Mouse (Mus musculus) hindbrain, embryonic 11.5 days (tissue): ENCODE measurements around the gene Zfp775. TPM values are rescaled to one million over a fixed set of nuclear protein-coding genes. Genes with fewer than 3 reads are reported as not detected.

Experiments
- ATAC-seq: fragments of 200-750 bp; cut with Nextera tagmentation; 2 replicates; pipeline ENCODE4 v1.8.0; 2017; ENCODE audit warnings: mild to moderate bottlenecking, moderate TSS enrichment, moderate library complexity; ENCODE audit not compliant: low FRiP score
- DNase-seq: peaks from one replicate; pipeline ENCODE4 v3.0.0-alpha.2; 2015; ENCODE audit warnings: low spot score
- H3K27ac ChIP-seq: fragments of 300-500 bp; sonication (generic); 2 replicates; pipeline ENCODE4 v1.5.1; 2014; ENCODE audit warnings: mild to moderate bottlenecking, low read depth, low read length
- H3K27me3 ChIP-seq: fragments of 300-500 bp; sonication (generic); 2 replicates; pipeline ENCODE4 v1.6.1; 2014; ENCODE audit warnings: mild to moderate bottlenecking, low read length, moderate library complexity, mixed read lengths; ENCODE audit not compliant: control insufficient read depth, insufficient read depth
- H3K36me3 ChIP-seq: fragments of 300-500 bp; sonication (generic); 2 replicates; pipeline ENCODE4 v1.6.1; 2014; ENCODE audit warnings: mild to moderate bottlenecking, low read length, moderate library complexity, mixed read lengths; ENCODE audit not compliant: control insufficient read depth, insufficient read depth
- H3K4me1 ChIP-seq: fragments of 300-500 bp; sonication (generic); replicated peaks from 2 replicates; pipeline ENCODE4 v1.6.1; 2014; ENCODE audit warnings: low read length, mixed read lengths; ENCODE audit not compliant: control insufficient read depth, insufficient read depth
- H3K4me2 ChIP-seq: fragments of 300-500 bp; sonication (generic); replicated peaks from 2 replicates; pipeline ENCODE4 v1.6.1; 2014; ENCODE audit warnings: mild to moderate bottlenecking, low read depth, low read length
- H3K4me3 ChIP-seq: fragments of 300-500 bp; sonication (generic); 2 replicates; pipeline ENCODE4 v1.5.1; 2014; ENCODE audit warnings: low read depth, low read length
- H3K9ac ChIP-seq: fragments of 300-500 bp; sonication (generic); 2 replicates; pipeline ENCODE4 v1.6.1; 2014; ENCODE audit warnings: low read depth, low read length
- H3K9me3 ChIP-seq: fragments of 300-500 bp; sonication (generic); 2 replicates; pipeline ENCODE4 v1.6.1; 2016; ENCODE audit warnings: low read length; ENCODE audit not compliant: control insufficient read depth
- WGBS: fragments of 180-500 bp; shearing (Covaris S2); extraction: QIAGEN DNeasy Blood & Tissue Kit; methylation state at CpG from one replicate; pipeline ENCODE4 v1.1.7; 2014; 5-methylcytosine and 5-hydroxymethylcytosine counted together
- polyA plus RNA-seq: library from polyadenylated mRNA; unstranded; fragments of >200 nt; fragmentation: Nextera tagmentation; extraction: Ambion mirVana; gene quantifications from 2 replicates; pipeline ENCODE4 v1.2.1, GENCODE M21; 2014

Zfp775 gene
- polyA plus RNA-seq, 1 experiment from 2014 or later, result 7.7 TPM

DNA sequence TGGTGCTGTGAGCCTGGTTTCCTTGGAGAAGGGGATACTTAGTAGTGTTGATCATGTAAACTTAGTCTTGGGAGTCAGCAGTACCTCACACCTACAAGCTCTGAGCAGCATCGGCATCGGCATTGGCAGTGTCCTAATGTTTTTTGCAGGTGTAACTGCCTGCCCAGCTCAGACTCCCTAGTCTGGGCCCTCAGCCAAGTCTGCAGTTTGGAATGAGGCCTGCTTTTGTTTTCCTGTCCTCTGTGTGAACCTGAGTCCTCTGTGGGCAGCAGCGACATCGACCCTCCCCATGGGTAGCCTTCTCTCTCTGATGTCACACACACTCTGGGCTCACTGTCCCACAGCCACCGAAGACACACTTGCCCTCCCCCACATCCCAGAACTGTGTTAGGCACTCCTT is 35.6 kb upstream of the Zfp775 start:
- Histone ChIP-seq H3K27me3 (no peaks in the 10 kb centered on the region), H3K9me3 (no peaks in the 10 kb centered on the region), H3K4me1 (no peaks in the 10 kb centered on the region), H3K4me2 (no peak overlapping the region), H3K4me3 (no peak overlapping the region), H3K9ac (no peak overlapping the region), H3K27ac (no peak overlapping the region), H3K36me3 (no peaks in the 10 kb centered on the region)
- DNase-seq (no peak), ATAC-seq (no peak)
- WGBS, result 82% methylated on average over 5 of the region's 5 CpGs

GRCm38 (mm10) chr6:48568036-48568984 is 33.6 kb upstream of the Zfp775 start:
- H3K27ac ChIP-seq, result no peak overlapping the region
- no peak overlapping the region for H3K4me3 ChIP-seq
- no peaks in the 10 kb centered on the region for H3K9me3 ChIP-seq
- 90% methylated on average over 21 of the region's 21 CpGs for WGBS
- H3K36me3 ChIP-seq, result no peaks in the 10 kb centered on the region
- no peaks in the 10 kb centered on the region for H3K4me1 ChIP-seq
- DNase-seq, result no peak
- ATAC-seq, result no peak
- no peaks in the 10 kb centered on the region for H3K27me3 ChIP-seq
- H3K9ac ChIP-seq, result no peak overlapping the region
- no peak overlapping the region for H3K4me2 ChIP-seq

GRCm38 (mm10) chr6:48569065-48569807 is 32.6 kb upstream of the Zfp775 start:
- no peak for ATAC-seq
- no peak for DNase-seq
- 87% methylated on average over 8 of the region's 8 CpGs for WGBS
- Histone ChIP-seq H3K4me2 (no peak overlapping the region), H3K36me3 (no peaks in the 10 kb centered on the region), H3K9me3 (no peaks in the 10 kb centered on the region), H3K27ac (no peak overlapping the region), H3K4me3 (no peak overlapping the region), H3K4me1 (no peaks in the 10 kb centered on the region), H3K27me3 (no peaks in the 10 kb centered on the region), H3K9ac (no peak overlapping the region)

GRCm38 (mm10) chr6:48572014-48572413 is 29.8 kb upstream of the Zfp775 start:
- H3K27me3 ChIP-seq, result no peaks in the 10 kb centered on the region
- H3K9me3 ChIP-seq, result no peaks in the 10 kb centered on the region
- no peak overlapping the region for H3K4me2 ChIP-seq
- H3K27ac ChIP-seq, result no peak overlapping the region
- no peak overlapping the region for H3K4me3 ChIP-seq
- WGBS, result 96% methylated on average over 5 of the region's 5 CpGs
- ATAC-seq, result no peak
- no peaks in the 10 kb centered on the region for H3K36me3 ChIP-seq
- no peaks in the 10 kb centered on the region for H3K4me1 ChIP-seq
- H3K9ac ChIP-seq, result no peak overlapping the region
- DNase-seq, result no peak

DNA sequence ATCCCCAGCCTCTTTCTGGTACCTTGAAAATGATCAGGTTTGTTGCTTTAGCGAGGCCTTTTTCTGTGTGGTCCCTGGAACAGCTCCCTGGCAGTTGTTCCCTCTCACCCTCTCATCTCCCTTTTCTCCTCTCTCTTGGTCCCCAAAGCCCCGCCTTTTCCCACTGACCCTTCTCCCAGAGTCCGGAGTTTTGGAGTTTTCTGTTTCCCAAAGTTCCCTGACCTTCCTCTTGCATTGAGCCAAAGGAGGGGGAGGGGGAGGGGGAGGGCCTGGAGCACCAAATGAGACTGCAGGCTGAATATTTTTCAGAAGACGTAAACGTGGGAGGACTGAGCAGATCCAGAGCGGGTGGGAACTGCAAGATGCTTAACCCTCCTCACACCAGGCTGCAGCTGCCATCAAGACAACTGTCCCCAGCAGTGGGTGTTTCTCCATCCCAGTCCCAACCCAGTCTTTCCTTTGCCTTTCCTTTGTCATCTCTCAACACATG is 29.2 kb upstream of the Zfp775 start, which contains the start of gene Rarres2:
Gene Rarres2, minus strand, starts transcription at position 218 of the 490 bp plus-strand sequence.
- WGBS, result 35% methylated on average over 6 of the region's 6 CpGs
- DNase-seq, result no peak

GRCm38 (mm10) chr6:48573280-48573679 is 28.6 kb upstream of the Zfp775 start:
- 62% methylated on average over 10 of the region's 10 CpGs for WGBS

More for the DNA sequence above, 29.2 kb upstream of the Zfp775 start, which contains the start of gene Rarres2:
- H3K4me3 ChIP-seq, result no peak within 1 kb of the TSS
- H3K27me3 ChIP-seq, result no peaks in the 10 kb centered on the region
- no peak within 1 kb of the TSS for H3K4me2 ChIP-seq
- H3K9ac ChIP-seq, result no peak within 1 kb of the TSS
- H3K36me3 ChIP-seq, result no peaks in the 10 kb centered on the region
- H3K4me1 ChIP-seq, result no peaks in the 10 kb centered on the region
- ATAC-seq, result no peak
- no peaks in the 10 kb centered on the region for H3K9me3 ChIP-seq
- no peak within 1 kb of the TSS for H3K27ac ChIP-seq

DNA sequence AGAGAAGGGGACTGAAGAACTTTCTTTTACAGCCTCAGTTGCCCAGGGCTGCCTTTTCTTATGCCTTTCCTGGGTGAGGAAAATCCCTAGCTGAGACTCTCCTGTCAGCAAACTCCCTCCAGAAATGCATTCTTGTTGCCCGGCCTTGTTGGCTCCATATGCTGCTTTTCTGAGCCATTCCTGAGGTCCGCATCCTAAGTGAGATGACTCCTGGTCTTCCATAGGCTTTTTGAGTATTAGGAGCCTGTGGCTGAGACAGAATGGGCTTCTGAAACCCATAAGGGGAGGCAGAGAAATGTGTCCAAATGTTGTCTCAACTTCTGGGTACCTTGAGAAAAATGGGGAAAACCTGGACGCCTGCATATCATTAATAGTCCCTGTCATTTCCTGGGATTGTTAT is 27.9 kb upstream of the Zfp775 start:
- DNase-seq (no peak), ATAC-seq (no peak)
- Histone ChIP-seq H3K36me3 (no peaks in the 10 kb centered on the region), H3K4me3 (no peak overlapping the region), H3K27ac (no peak overlapping the region), H3K9ac (no peak overlapping the region), H3K9me3 (no peaks in the 10 kb centered on the region), H3K27me3 (no peaks in the 10 kb centered on the region), H3K4me1 (no peaks in the 10 kb centered on the region), H3K4me2 (no peak overlapping the region)
- 80% methylated on average over 3 of the region's 3 CpGs for WGBS

More at GRCm38 (mm10) chr6:48573280-48573679, 28.6 kb upstream of the Zfp775 start:
- Histone ChIP-seq H3K27ac (no peak overlapping the region), H3K9me3 (no peaks in the 10 kb centered on the region), H3K9ac (no peak overlapping the region), H3K4me1 (no peaks in the 10 kb centered on the region), H3K4me2 (no peak overlapping the region), H3K4me3 (no peak overlapping the region), H3K36me3 (no peaks in the 10 kb centered on the region), H3K27me3 (no peaks in the 10 kb centered on the region)
- DNase-seq (no peak), ATAC-seq (no peak)

DNA sequence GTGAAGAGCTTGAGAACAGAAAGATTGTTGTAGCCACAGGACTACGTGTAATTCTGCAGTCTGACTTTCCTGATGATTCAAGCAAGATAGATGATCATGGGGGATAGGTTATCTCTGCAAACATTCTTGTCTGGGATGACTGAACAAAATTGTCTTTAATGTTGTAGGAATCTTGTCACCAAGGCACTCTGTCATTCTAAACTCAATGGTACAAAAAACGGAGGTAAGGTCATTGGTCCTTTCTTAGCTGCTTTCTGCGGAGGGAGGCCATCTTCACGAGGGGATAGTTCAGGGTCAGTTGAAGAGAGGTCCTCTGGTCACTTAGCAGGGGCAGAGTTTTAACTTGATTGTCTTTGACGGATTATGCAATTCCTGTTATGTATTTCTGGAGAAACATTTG is 23.1 kb upstream of the Zfp775 start:
- DNase-seq (no peak), ATAC-seq (no peak)
- no peak overlapping the region for H3K4me3 ChIP-seq
- H3K9me3 ChIP-seq, result no peaks in the 10 kb centered on the region
- H3K4me2 ChIP-seq, result no peak overlapping the region
- 67% methylated on average over 5 of the region's 5 CpGs for WGBS
- H3K27me3 ChIP-seq, result no peaks in the 10 kb centered on the region
- H3K4me1 ChIP-seq, result no peaks in the 10 kb centered on the region
- H3K9ac ChIP-seq, result no peak overlapping the region
- no peaks in the 10 kb centered on the region for H3K36me3 ChIP-seq
- H3K27ac ChIP-seq, result no peak overlapping the region
